Mouse (Mus musculus) gastrocnemius, postnatal 10 days (tissue): ENCODE data around the gene Vcl. TPM values are rescaled to one million over a fixed set of nuclear protein-coding genes. Genes with fewer than 3 reads are reported as not detected.

Experiments used
- DNase-seq: peaks from one replicate; pipeline ENCODE4 v3.0.0; 2021; ENCODE audit warnings: mixed read lengths
- total RNA-seq, 2 experiments: library from RNA; stranded (reverse); gene quantifications; 2 replicates each; pipeline ENCODE4 v1.2.3; 2021

The Vcl gene
- total RNA-seq, 2 experiments from 2014 or later = 115 to 126 TPM

DNA sequence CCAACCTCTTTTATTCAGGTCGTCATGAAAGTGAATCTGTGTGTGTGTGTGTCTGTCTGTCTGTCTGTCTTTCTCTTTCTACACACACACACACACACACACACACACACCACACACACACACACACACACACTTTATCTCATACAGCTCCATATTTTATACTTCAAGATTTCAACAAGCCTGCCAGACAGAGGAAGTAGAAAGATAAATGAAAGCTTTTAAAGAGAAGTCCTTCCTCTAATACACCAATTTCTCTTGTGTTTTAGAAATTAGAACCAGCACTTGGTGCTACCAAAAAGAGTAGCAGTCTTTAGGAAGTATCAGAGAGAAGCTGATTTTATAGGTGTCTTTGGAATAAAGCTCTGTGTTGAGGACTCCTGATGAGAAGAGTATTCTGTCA, 9.7 kb downstream of the Vcl start:
- no peak for DNase-seq

DNA sequence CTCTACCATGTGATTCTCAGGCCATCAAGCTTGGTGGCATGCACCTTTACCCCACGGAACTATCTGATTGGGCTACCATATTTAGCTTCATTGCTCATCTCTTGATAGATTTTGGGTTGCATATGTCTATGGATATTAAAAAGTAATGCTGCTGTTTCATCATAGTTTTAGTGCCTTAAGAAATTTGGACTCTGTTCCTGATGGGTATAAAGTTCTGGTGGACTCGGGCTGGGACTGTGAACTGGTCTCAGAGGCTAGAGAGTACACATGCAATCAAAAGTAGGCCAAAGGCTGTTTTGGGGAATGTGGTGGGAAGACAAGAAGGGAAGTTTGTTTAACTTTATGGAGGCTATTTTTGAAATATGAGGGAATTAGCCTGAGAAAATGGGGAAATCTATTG, 16.1 kb downstream of the Vcl start:
- DNase-seq = no peak

DNA sequence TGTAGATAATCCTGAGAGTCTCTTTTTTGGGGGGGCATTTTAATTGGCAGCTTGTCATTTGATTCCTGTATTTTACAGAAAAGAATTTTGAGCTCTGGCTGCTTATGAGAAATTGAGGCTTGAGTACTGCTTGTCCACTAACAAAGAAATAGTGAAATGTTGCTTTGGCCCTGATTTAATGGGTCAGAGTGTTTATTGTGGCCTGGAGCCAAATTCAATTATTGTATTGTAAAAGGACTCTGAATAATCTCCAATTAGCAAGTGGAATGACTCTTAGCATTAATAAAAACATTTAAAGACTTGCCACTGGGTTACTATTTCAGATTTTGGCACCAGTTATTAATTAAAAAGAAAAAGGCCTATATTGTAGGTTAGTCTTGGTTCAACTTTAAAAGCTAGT, 26.8 kb downstream of the Vcl start:
- no peak for DNase-seq

DNA sequence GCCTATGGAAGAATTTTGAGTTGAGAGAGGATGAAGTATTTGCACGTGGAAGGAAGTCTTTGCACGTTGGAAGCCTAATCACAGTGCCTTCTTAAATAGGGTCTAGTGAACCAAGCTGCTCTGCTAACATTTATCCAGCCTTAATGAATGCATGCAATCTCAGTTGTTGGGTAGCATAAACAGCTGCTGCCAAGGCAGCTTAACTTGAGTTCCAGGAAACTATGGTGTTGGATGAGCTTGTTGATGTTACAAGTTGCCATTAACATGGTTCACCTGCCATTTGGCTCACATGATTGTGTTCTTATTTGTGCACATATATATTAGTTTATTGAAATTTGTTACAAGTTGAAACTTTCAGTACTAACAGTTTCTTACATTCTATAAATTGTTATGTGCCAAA, 29.8 kb downstream of the Vcl start:
- no peak for DNase-seq

DNA sequence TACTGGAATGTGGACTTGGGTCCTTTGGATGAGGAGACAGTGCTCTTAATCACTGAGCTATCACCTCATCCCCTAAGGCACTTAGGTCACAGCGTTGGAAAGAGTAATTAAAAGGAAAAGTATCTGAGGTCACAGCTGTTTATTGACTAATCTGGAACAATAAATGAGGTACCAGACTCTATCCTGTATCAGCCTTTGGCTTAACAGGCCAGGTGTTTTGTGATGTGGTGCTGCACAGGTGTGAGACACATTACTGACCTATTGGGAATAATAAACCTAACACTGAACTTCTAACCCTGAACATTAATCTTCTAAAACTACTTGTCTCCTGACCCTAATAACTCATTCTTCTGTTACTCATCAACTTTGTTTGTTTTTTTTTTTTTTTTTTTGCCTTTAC, 33.3 kb downstream of the Vcl start:
- no peak for DNase-seq

DNA sequence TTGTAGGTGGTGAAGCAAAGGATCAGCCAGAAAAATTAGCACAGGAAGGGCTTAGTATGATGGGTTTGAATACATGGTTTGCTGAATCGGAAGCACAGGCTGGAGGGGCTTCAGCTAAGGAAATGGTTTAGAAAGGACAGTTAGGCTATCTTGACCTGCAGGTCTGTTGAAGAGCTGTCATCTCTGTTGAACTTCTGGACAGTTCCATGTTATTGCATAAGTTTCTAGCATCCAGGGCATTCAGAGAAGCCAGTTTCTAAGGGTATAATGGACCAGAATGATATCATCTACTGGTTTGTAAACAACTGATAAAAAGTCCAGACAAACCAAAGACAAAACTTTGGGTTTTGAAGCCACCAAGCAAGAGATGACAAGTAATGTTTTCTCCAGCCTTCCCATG, 33.7 kb downstream of the Vcl start:
- DNase-seq = no peak

DNA sequence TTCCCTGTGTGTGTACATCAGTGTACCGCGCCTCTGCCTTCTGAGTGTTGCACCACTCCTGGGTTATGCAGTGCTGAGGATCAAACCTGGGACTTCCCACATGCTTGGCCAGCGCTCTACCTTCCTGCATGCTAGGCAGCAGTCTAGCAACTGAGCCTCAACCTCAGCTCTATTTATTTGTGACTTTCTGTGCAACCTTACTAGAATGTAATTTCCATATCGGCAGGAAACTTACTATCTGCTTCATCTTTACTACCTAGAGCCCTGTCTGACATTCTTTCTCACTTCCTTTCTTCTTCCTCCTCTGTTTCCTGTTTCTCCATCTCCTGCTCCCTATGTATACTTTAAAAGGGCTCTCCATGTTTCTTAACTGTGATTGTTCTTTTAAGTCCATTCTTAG, 34.7 kb downstream of the Vcl start:
- no peak for DNase-seq

DNA sequence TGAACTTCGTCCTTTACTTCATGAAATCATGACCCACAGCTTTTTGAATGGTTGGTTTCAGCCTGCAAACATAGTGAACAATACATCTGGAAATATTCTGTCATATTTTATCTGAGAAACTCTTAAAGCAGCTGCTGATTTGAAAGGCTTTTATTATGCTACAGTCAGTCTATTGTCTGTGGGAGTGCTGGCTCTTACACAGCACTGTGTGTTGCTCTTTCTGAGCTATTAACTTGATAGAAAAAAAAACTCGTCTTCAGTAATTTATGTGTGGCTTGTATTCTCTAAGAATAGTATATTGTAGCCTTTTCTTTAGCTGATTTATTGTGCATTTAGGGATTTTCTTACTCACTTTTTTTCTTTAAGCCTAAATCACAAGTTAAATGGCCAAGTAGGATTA, 35.1 kb downstream of the Vcl start:
- DNase-seq = no peak

DNA sequence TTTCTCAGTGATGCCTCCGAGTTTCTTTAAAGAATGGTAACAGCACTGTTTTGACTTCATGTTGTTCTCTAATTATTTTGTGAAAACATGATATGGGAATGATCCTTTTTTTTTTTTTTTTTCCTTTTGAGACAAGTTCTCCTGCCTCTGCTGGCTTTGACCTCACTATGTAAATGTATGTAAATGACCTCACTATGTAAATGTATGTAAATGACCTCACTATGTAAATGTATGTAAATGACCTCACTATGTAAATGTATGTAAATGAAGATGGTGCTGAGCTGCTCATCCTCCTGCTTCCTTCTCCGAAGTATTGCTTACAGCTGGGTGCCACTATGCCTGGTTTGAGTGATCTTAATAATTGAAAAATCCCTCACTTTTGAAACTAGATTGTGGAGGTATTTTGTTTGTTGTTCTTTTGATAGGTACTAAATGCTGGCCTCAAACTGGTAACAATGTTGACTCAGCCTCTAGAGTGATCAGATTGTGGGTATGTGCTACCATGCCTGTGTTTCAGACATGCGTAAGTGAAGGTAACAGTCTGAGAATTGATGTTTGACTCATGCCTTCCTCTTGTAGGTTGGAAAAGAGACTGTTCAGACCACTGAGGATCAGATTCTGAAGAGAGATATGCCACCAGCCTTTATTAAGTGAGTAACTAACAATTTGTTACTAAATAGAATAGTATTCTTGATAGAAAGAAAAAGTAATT, 37.9 kb downstream of the Vcl start:
- DNase-seq = no peak

DNA sequence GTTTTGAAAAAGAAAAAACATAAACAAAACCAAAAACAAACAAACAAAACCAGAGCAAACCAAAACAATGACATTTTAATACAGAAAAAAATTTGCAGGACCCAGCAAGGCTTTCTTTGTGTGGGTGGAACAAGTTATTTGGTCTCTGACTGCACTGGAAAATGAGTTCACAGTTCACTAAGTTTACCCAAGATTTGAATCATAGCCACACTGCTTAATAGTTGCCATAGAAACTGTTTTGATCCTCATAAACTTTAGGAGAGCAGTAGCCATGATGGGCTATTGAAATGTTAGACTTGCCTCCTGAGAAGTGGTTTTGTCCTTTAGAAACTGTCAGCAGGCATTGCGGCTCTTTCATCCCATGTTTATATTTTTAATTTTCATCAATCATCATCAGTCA, 39.9 kb downstream of the Vcl start:
- no peak for DNase-seq

DNA sequence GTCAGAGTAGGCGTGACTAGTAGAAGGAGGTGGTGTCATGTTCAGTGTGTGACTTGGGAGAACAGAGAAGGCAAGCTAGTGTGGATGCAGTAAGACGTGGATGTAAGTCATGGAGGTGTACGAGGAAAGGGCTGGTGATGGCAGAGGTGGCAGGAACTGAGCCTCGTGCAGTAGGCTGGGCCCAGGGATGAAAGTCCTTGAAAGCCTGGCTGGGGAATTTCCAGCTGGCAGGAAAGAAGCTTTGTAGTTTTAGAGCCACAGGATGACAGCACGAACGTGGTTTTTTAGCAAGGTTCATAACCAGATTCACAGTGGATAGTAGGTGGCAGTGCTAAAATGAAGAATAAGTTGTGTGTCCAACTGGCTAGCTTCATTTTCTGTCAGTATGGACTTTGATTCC, 41.2 kb downstream of the Vcl start:
- DNase-seq = no peak

DNA sequence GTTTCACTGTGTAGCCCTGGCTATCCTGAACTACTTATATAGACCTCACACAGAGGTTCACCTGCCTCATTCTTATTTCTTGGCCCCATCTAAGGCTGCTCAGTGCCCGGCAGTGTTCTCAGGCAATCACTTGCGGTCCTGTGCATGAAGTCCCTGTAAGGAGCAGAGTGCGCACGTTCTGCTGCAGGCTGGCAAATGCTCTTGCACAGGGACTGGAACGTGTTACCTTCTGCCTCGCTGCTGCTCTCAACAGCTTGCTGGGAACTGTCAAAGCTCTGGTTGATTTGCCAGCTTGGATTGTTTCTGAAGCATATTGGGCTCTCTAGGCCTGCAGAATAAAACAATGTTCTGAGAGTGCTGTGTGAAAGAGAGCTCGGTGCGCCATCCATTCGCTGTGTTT, 41.7 kb downstream of the Vcl start:
- DNase-seq = no peak

DNA sequence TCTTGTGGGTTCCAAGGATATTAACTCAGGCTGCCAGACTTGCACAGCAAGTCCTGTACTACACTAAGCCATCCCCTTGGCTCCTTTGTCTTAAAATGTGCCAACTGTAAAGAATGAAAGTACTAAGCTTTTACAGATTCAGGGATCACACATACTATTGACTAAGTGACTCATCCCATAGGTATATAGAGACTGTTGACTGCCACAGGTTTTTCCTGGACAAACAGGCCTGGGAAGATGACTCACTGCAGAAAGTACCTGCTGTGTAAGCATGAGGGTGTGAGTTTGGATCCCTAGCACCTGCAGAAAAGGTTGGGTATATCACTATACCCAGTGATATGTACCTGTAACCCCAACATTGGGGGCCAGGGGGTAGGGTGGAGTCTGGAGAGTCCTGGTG, 44.6 kb downstream of the Vcl start:
- no peak for DNase-seq

DNA sequence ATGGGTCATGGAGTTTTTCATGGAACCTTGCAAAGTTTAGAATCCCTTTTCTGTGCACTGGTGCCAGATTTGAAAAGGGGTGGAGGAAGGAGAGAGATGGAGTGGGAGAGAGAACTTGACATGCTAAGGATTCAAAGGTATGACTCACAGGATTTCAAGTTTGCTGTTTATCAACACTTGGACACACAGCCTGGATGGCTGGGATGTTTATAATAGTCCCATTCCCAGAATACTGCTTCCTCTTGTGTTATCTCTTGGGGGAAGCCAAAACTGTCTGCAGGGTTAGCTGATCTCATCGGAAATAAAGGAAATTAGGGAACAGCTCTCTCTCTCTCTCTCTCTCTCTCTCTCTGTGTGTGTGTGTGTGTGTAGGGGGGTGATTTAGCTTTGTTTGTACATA, 47.5 kb downstream of the Vcl start:
- no peak for DNase-seq

DNA sequence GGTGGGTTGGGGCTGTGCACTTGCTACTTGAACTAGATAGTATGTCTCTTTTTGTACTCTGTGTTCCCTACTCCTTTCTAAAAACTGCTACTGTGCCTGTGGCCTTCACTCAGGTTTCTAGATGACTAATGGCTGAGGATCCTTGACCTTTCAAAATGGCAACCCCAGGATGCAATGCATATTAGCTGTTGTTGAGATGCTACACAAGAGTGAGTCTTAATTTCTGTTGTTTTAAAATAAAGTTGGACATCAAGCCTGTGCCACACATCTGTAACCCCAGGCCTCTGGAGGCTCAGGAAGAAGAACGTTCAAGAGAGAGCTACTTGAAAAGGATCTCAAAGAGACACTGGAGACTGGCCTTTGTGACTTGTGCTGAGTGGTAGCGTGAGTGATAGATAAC, 48.5 kb downstream of the Vcl start:
- DNase-seq = no peak

DNA sequence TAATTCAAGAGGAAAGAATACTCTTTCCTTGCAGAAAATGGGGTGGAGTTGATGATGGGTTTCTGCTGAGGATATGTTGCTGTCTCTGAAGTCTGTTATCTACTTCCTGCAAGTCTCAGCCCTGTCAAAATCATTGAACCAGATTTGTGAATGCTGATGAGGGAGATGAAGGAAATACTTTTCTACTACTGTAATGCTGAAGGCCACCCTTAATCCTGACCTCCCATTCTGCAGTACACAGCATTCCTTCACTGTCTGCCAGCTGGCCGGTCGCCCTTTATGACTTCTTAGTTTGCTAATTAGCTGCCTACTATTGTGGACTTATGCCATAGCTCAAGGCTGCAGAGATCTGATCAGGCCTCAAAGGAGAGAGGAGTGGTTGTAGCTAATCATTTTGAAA, 54.6 kb downstream of the Vcl start:
- DNase-seq = peak; percentile 29

DNA sequence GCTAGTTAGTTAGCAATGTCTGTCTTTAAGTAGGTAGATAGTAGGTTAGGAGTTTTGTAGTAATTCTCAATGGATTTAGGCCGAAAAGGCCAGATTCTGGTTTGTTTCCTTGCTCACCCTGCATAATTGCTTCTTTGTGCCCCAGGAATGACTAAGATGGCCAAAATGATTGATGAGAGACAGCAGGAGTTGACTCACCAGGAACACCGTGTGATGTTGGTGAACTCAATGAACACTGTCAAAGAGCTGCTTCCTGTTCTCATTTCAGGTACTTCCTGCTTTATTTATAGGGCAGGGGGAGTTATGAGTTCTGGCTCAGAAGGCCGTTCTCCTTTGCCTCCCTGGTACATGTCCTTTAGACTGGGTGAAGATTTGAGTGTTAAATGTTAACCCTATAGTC, 56.3 kb downstream of the Vcl start:
- no peak for DNase-seq

DNA sequence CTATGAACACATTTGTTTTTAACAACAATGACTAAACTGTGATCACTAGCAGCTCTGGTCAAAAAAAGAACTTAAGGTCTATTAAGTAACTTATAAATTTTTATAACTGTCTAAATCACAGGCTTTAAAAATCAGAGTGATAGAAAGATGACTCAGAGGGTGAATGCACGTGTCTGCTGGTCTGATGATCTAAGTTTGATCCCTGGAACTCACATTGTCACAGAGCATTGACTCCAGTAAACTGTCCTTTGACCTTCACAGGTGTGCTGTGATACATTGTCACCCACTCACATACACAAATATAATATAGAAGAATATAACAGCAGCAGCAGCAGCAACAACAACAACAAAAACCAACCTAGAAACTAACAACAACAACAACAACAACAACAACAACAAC, 62.3 kb downstream of the Vcl start:
- DNase-seq = no peak

DNA sequence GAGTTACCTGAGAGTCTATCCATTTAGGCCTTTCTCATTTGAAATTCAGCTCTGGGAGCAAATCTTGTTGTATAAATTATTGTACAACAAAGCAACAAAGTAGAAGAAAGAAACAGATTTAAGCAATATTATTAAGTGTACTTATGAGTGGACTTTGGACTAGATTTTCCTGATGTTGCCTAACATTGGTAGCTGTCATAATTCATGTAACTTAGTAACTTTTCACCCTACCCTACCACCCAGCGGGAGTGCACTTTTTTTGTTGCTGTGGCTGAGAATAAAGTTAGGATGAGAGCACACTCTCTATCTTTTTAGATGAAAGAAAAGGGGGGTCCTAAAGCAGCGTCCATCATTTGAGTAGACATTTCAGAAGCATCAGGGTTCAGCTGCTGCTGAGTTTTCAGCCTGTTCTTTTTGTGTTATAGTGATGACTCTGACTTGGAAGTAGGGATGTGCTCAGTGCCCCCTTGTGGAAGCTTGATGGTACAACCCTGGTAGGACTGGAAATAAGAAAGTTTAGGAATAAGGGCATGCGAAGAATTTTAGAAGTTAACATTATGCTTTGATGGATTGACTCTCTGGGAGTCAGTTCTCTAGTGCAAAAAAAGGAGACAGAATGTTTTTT, 64.0 kb downstream of the Vcl start:
- peak; percentile 32 for DNase-seq

DNA sequence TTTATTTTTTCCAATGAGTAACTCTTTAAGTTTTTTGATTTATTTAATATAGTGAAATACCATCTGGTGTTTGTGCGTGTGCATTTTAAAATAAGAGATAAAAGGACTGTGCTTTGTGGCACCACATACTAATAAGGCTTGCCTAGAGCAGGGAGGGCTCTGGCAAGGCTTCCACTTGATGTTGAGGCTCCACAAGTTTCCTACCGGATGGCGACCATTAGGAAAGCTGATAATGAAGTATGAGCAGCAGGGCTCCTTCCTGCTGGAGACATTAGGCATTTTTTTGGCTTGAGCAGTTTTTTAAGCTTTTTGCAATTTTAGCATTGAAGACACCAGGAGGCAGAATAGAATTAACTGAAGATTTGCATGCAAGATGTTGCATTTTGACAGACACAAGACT, 65.3 kb downstream of the Vcl start:
- DNase-seq = no peak

DNA sequence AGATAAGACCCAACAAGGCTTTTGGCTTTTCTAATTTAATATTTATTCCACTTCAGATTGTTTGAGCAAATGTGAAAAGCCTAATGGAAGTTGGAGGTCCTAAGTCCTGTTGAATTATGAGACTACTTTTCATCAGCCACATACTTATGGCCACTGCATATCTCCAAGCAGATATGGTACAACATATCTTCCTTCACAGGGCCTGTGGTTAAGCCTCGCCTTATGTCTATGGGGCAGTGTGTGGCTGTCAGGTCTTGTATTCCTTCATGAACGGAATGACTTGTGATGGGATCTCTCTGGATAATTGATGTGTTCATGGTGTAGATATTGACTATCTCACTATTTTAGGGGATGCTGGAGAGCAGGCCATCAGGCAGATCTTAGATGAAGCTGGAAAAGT, 66.3 kb downstream of the Vcl start:
- DNase-seq = no peak

DNA sequence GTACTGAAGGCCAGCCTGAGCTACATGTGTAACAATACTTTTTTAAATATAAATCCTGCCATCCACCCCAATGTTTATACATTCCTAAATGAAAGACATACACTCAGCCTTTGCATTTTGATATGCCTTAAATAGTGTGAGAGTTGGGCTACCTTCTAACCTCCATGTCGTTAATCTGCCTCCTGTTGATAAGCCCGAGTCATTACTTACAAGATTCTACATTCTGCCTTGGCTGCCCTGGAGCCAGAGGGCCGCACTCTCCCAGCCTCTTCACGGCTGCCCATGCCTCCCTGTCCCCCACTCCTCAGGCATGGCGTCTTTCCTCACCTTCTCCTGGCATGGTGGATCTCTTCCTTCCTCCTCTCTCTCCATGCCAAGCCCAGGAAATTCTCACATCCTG, 67.2 kb downstream of the Vcl start:
- no peak for DNase-seq

DNA sequence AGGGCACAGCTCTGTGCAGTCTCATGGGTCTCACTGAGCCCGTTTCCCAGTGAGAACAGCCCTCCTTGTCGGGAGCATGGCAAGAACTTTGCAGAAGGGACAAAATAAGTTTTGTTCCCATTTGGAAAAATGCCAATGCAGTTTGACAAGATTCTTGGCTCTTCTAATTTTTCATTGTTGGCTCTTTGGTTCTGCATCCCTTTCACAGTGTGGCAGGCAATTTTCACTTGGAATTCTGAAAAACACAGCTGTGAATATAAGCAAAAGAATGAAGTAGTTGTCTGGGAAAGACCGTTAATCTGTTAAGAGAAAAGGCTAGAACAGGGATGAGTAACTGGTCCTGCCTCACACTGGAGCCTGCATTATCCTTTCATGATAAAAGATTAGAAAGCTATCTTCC, 68.3 kb downstream of the Vcl start:
- no peak for DNase-seq

DNA sequence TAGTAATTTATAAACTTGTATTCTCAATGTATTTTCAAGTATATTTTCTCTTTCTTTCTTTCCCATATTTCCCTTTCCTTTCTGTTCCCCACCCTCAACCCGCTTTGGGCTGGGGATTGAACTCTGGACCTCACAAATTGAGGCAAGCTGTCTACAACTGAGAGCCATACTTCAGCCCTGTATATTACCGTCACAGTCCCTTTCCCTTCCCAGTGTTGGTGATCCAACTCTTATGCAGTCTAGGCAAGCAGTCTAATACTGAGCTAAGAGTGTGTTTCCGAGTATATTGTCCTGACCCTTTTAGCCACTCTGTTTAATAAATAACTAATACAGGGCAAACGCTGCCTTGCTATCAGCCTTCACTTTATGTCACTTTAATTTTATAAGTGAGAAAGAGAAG, 70.4 kb downstream of the Vcl start:
- DNase-seq = no peak
